Mouse (Mus musculus) lung, postnatal 25 days (tissue): Measurements from ENCODE around the gene Tpcn2.

Experiments
- DNase-seq: peaks from one replicate; pipeline ENCODE4 v3.0.0; 2022; ENCODE audit warnings: low spot score

Tpcn2 gene

GRCm38 (mm10) chr7:145205363-145205902 is 78.4 kb downstream of the Tpcn2 start:
- DNase-seq: no peak

- no peak for DNase-seq
Observed at GRCm38 (mm10) chr7:145199711-145200110, 84.1 kb downstream of the Tpcn2 start.

DNA sequence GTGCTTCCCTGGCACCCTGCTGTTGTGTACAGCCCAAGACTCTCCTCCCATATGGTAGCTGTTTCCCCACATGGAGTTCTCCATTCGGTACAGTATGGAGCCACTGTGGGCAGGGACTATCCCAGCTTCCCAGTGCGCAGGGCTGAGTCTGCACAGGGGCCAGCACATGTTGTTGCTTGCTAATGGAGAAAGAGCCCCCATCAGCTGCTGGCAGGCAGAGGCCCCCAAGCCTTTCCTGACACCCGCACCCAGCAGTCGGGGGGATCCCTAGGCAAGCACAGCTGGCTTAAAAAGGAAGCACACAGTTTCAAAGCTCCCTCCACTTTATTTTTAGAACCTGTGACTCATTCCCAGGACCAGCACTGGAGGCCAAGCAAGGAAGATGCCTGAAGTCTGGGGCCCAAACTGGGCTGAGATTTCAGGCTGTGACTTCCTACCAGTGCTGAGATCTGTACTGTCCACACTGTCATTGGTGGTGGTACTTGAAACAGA is 85.5 kb downstream of the Tpcn2 start:
- DNase-seq: no peak

DNA sequence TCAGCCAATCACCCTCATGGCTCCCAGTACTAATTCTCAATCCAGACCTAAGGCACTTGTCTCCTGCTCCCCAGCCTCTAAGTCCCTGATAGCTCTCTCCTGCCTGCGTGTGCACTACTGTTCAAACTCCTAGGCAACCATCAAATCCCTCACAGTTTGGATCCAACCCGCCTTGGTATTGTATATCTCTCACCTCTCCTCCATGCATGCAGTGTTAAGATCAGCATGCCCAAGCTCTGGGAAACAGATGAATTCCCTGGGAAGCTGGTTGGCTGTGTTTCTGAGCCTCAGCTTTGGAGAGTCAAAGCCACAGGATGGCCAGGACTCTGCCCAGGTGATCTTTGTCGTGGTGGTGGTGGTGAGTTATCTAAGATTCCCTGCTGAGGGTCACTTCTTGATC is 86.1 kb downstream of the Tpcn2 start:
- DNase-seq: no peak

DNA sequence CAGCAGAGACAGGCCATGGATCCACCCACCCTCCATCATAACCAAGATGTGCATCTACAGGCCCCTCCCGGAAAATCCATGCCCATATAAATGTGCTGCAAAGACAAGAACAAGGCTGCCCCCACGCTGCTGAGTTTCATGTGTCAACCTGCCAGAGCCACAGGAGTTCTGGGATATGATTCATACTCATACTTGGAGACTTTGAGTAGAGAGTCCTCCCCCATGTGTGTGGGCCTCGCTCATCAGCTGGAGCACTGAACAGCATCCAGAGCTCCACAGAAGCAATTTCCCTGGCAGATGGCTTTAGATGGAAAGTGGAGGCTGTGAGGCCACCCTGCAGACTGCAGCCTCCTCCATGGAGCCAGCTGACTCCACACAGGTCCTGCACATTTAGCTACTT is 86.8 kb downstream of the Tpcn2 start:
- no peak for DNase-seq

- no peak for DNase-seq
Observed at GRCm38 (mm10) chr7:145196340-145196739, 87.5 kb downstream of the Tpcn2 start.

DNA sequence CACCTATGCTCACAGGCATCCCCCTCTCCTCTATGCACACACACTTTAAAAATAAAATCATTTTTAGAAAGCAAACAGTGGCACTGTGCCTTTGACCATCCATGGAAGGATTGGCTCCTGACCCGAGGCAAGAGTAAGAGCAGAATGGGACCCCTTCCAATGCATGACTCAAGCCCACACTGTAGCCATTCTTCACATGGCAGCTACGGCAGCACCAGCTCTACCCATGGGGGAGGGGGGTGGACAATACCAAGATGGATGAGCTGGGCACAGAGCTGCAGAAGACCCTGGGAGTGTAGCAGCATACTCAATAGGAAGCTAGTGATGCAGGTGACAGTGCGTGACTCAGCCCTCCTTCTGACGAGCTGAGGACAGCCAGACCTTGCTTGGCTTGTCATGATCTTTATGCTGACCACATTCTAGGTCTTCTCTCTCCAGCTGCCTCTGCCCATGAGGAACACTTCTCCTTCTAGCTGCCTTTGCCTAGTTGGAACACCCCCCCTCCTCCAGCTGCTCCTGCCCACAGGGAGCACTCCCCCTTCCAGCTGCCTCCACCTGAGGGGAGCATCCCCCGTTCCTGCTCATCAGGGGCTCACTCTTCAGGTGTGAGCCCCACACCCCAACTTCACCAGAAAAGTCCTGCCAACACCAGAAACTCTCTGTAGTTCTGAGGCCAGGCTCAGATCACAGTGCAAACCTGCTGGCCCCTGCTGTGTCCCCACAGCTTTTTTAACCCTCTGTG is 88.5 kb downstream of the Tpcn2 start:
- DNase-seq: no peak

DNA sequence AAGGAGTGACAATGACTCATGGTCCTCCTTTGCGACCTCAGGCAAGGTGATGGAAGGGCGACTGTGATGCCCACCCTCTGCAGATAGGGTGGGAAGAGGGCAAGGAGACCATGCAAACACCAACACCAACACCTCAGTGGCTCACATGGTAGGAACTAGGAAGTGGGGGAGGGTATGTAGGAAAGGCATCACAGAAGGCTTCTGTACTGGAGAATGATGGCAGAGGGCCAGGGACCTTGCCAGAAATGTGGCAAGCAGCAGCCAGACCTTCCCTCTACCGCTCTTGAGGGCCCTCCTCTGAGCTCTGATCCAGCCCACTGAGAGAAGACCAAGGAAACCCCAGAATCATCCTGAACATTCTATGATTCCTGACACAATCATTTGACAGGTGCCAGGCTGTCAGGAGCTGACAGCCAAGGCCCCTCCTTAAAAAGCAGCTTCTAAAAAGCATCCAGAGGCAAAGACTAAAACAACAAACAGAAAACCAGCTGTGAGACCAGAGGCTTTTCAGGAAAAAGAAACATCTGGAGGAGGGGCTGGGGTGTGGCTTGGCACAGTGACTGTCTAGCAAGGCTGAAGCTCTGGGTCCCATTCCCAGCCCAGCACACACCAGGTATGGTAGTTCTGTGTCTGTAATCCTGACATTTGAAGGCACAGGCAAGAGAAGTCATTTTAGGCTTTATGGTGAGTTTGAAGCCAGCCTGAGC is 89.2 kb downstream of the Tpcn2 start:
- DNase-seq: peak; percentile 52

DNA sequence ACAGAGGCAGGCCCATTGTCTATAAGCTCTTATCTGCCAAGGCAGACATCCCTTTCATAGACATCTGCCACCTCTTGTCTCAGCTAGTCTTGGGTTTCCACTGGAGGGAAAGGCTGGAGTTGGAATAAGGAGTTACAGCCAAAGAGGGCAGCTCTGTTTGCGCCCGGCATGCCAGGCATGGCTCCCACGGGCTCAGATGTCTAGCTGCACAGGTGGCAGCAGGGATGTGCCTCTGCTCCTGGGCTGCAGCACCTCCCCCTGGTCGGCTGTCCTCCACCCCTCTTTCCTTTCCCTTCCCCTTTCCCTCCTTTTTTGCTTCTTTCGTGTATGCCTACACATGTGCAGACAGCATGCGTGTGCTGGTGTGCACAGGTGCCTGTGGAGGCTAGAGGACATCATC is 91.0 kb downstream of the Tpcn2 start:
- DNase-seq: no peak

- no peak for DNase-seq
Observed at GRCm38 (mm10) chr7:145190520-145190919, 93.3 kb downstream of the Tpcn2 start.

DNA sequence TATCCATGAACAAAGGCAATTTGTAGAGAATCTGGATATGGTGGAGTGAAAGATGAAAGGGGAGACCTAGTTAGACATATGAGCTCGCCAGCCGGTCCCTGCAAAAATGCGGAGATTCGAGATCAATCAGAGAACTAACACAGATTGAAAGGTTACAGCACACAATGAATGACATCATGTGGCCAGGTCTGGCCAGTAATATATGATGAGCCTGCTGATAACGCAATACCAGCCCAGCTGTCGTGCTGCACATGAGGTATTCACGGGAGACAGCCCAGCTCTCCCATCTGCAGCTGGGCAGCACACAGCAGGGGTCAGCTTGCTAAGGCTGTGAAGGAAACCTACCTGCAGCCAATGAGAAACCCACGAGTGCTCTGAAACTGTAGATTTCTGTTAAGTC is 94.5 kb downstream of the Tpcn2 start:
- DNase-seq: no peak

GRCm38 (mm10) chr7:145187802-145188201 is 96.0 kb downstream of the Tpcn2 start:
- no peak for DNase-seq

DNA sequence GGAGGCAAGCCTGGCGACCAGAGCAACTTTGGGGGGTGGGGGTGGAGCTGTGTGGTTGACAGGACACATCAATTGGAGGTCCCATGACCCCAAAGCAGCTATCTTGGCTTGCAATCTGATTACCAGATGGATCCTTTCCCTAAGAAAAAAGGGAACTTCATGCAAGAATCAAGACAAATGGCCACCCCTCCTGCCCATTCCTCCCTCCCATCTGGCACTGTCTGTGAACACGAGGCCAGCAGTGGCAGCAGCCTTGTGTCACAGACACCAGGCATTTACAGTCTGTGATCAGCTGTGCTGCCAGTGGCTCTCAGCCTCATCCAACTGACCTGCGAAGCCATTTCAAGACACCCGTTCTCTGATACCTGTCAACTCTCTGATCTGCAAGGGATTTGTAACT is 101.4 kb downstream of the Tpcn2 start:
- DNase-seq: peak; percentile 59

DNA sequence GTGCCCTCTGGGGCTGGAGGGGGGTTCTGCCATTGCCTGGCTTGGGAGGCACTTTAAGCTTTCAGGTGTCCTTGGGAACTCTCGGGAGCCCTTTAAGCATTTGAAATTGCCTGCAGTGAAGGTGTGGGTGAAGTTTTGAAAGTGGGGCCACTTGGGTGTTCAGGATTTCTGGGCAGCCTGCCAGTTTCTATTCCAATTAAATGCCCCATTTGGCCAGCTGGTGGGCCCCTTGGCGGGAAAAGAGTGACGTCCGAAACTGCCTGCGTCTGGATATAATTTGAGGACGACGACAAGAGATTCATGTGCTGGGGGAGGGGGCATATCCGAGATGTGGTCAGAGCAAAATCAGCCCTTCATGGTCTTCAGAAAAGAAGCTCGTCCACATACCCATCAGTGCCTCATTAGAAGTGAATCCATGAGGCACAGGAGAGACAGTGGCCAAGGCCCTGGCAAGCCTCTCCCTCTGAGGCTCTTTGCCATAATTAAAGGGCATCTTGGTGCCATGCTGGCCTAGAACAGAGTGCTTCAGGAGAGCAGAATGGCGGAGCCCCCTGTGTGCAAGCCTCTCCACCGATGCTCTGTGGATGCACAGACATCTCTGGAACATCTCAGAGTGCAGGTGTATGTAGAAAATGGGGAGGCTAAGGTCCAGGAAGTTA is 102.3 kb downstream of the Tpcn2 start:
- DNase-seq: no peak

- no peak for DNase-seq
Observed at GRCm38 (mm10) chr7:145179691-145180091, 104.1 kb downstream of the Tpcn2 start.

DNA sequence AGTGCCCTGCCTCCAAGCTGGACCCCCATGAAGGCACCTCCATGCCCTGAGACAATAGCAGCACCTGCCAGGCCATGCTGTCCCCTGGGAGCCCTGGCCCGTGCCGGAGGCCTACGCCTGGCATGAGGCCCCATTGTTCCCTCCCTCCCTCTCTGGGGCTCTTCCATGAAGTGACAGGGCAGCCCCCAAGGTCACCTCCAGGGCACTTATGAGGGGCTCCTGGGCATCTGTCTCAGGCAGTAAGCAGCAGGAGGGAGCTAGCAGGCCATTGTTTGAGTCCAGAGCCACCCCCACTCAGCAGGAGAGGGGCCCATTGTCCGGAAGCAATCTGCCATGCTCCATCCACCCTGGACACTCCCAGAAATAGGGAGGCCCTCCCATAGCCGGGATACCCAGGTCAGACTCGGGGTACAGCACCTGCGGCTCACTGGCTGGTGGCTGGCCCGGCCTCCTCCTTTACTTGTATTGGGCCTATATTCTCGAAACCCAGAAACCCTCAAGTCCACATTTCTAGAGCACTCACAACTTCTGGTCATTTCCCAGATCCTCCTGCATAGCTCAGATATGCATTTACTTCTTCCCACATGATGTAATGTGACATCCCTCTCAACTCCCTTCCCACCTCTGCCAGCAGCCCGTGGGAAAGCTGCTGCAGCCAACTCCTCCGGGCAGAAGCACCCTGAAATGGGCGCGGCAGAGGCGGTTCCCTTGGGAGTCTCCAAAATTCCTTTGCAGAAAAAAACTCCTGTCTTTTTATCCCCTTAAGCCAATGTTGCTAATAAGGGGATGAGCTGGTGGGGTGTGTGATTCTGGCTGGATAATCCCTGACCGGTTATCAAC is 106.8 kb downstream of the Tpcn2 start:
- no peak for DNase-seq

GRCm38 (mm10) chr7:145173563-145173962 is 110.2 kb downstream of the Tpcn2 start:
- DNase-seq: no peak

DNA sequence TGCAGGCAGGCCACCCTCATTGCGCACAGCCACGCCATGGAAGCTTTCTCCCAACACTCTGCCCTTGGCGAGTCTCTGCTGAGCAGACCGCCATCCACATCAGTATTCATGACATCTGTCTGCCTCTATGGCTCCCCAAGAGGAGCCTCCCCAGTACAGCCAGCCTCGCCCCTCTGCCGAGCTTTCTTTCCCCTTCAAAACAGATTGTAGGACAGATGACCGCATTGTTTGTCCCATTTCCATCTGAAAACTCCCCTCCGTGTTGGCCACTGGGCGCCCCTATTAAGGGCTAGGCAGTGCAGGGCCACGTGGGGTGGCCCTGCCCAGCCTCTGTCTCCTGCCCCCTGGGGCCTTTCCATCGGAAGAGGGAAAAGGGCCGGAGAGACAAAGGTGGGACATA is 110.7 kb downstream of the Tpcn2 start:
- DNase-seq: no peak

DNA sequence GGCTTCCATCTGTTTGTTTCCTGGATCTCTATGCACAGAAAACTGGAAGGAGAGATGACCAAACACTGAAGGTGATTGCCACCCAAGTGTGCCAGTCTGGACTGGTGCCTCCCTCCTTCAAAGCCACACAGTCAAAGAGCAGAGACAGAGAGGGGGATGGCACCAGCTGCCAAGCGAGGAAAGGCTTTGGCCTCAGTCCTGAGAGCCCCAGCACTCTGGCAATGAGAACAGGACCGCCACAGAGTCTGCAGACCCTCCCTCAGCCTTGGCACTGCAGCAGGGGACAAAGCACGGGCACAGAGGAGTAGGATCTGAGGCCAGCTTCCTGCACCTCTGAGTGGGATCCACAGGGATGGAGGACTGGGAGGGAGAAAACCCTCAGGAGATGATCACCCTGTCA is 114.1 kb downstream of the Tpcn2 start:
- no peak for DNase-seq

DNA sequence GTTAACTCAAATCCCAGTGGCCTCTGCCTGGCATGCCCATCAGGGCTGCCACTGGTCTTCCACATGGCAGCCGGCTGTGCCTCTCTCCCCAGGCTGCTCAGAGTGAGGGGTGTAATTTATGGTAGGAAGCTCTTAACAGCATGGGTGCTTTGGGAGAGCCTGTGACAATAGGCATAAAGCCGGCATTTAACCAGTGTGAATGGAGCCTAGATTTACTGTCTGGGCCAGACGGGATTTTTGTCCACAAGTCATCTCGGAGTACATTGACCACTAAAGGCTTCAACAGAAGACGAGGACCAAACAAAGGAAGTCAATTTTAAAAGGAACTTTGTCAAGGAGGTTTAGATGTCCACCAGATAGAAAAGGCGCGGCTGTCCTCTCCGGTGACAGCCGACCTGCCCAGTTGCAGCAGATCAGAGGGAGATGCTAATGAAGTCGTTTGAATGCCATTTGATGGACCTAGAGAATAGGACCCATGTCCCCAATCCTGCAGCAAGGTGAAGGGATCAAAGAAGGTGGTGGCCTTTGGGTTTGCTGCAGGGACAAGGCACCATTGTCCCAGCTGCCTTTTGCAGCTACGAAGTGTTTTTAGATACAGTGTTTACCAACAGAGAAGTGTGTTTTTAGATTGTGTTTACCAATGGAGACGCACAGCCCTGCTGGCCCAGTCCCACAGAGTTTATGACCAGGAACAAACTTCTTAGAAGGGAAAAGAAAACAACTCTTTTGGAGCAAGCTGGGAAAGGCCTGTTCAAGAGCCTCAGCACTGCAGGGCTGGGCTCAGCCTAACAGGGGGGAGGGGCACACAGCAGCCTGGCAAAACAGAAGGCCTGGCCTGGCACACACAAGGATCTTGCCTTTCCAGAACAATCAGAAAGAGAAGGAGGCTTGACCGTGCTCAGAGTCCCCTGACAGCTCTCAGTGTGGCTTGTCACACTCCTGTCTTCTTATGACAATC is 124.2 kb downstream of the Tpcn2 start:
- DNase-seq: peak; percentile 50

GRCm38 (mm10) chr7:145155666-145156065 is 128.1 kb downstream of the Tpcn2 start:
- DNase-seq: no peak
